Comparison of ENCODE assay signal across 13 mouse cellular contexts in the genomic region with DNA sequence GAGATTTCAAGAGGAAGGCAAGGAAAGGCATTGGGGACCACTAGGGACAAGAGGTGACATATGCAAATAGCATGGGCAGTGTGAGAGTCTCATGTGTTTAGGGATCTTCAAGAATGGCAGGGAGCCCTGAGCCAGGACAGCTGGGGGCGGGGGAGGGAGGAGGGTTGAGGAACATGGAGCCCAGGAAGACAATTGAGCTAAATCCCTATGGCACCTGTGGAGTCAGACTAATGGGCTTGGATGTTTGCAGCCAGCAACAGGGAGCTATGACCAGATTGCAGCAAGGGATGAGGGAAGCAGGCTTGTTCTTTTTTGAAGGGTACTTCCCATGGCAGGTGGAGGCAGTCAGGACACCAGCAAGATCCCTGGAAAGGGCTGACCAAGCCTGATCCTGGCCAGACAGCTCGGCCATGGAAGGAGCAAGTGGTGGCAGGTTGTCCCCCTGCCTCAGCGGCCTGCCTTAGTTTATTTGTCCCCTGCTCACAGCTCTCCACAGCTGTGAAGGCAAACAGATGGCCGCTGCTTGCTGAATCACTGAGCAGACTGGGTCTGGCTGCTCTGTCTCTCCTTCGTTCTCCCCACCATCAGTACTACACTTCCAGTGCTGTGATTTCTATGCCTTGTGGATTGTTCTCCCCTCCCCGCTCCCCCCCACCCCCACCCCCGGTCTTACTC.
A peak's percentile ranks its signal among the peaks of the same experiment; 100 is the strongest.
DNase-seq lines count a peak whose midpoint lies in the region; ATAC-seq and TF ChIP-seq lines count a peak whose summit lies in the region.
"Had no signal": no experiment of that assay in that cellular context is flagged by ENCODE, and none has a peak within 500 bp of the region (broad histone marks: within the 10 kb centered on the region; RNA-seq: fewer than 3 reads in every experiment).

No protein-coding gene starts in this region.

- dilution Hi-C loops in CH12.LX (cut with MboI; ENCODE audit: extremely low pct_ligation_motif_present, extremely low pct_unique_long_range_greater_than_20kb, low sequenced_read_pairs), result no loop called here

- H3K9ac ChIP-seq in CH12.LX (ENCODE audit: insufficient read depth, low read depth) (no peak overlapping the region), MEL (ENCODE audit: control insufficient read depth, low read depth, low read length, poor library complexity, severe bottlenecking) (no peak overlapping the region)
- H3K9ac ChIP-seq in forebrain, embryonic 16.5 days (replicated peaks; ENCODE audit: low read depth, low read length), result no peak overlapping the region
- H3K9ac ChIP-seq in midbrain, embryonic 12.5 days (replicated peaks), result no peak overlapping the region
- H3K9ac ChIP-seq: liver, embryonic 15.5 days had no signal

- TF ChIP-seq CTCF in CH12.LX (conservative IDR thresholded peaks at IDR 0.05 in 1 of 2, IDR thresholded peaks at IDR 0.05 in 1 of 2; ENCODE audit: low read depth in 2 of 2, low read length in 2 of 2) (no peak), MEL (IDR thresholded peaks at IDR 0.05 in 2 of 3, conservative IDR thresholded peaks at IDR 0.05 in 1 of 3; ENCODE audit: control insufficient read depth in 1 of 3, insufficient read depth in 1 of 3, low read depth in 2 of 3, low read length in 3 of 3, poor library complexity in 1 of 3, severe bottlenecking in 1 of 3) (no peak)

- no peak overlapping the region for H3K4me3 ChIP-seq in CH12.LX (replicated peaks in 1 of 3; ENCODE audit: low read depth in 2 of 3, low read length in 2 of 3, poor library complexity in 1 of 3)
- no peak overlapping the region for H3K4me3 ChIP-seq in MEL (ENCODE audit: control insufficient read depth in 1 of 2, insufficient read depth in 1 of 2, low read depth in 2 of 2, low read length in 2 of 2)
- H3K4me3 ChIP-seq in forebrain, embryonic 16.5 days (replicated peaks; ENCODE audit: low read length), result no peak overlapping the region
- no peak overlapping the region for H3K4me3 ChIP-seq in midbrain, embryonic 12.5 days
- H3K4me3 ChIP-seq: liver, embryonic 15.5 days had no signal

- H3K9me3 ChIP-seq in CH12.LX (replicated peaks; ENCODE audit: low read length) (no peaks in the 10 kb centered on the region), MEL (replicated peaks; ENCODE audit: insufficient read depth, low read length) (no peaks in the 10 kb centered on the region)
- H3K9me3 ChIP-seq in forebrain, embryonic 16.5 days (ENCODE audit: control insufficient read depth, low read length), result no peaks in the 10 kb centered on the region
- H3K9me3 ChIP-seq in midbrain, embryonic 12.5 days, result no peaks in the 10 kb centered on the region
- H3K9me3 ChIP-seq: liver, embryonic 15.5 days had no signal

- no peak for TF ChIP-seq POLR2A in CH12.LX (IDR thresholded peaks at IDR 0.05; ENCODE audit: low read depth, low read length)
- no peak; a peak in 1 of 4 replicates for TF ChIP-seq POLR2A in MEL (IDR thresholded peaks at IDR 0.05; ENCODE audit: control insufficient read depth in 1 of 2, insufficient read depth in 1 of 2, low read depth in 1 of 2, low read length in 2 of 2, poor library complexity in 1 of 2)

- H3K27ac ChIP-seq in CH12.LX (ENCODE audit: insufficient read depth, low read depth) (no peak overlapping the region), MEL (ENCODE audit: control insufficient read depth, low read depth, low read length) (peak overlapping the region; percentile 10)
- H3K27ac ChIP-seq in forebrain, embryonic 16.5 days (ENCODE audit: low read length), result no peak overlapping the region
- H3K27ac ChIP-seq in midbrain, embryonic 12.5 days (replicated peaks), result peak overlapping the region; percentile 25; the same call in 1 of the 2 replicates
- H3K27ac ChIP-seq: liver, embryonic 15.5 days had no signal

- H3K4me1 ChIP-seq in CH12.LX (ENCODE audit: control insufficient read depth in 1 of 2, insufficient read depth in 2 of 2), result peaks cover 2 to 23% of the 10 kb centered on the region in 2 experiments
- H3K4me1 ChIP-seq in MEL (ENCODE audit: control insufficient read depth in 1 of 2, insufficient read depth in 2 of 2, low read length in 2 of 2), result peaks cover 19 to 52% of the 10 kb centered on the region in 2 experiments
- H3K4me1 ChIP-seq in forebrain, embryonic 16.5 days (replicated peaks; ENCODE audit: control insufficient read depth, insufficient read depth, low read length), result peaks cover 15% of the 10 kb centered on the region; the same call in 1 of the 2 replicates
- peaks cover 24% of the 10 kb centered on the region for H3K4me1 ChIP-seq in midbrain, embryonic 12.5 days

- no peaks in the 10 kb centered on the region for H3K36me3 ChIP-seq in CH12.LX (replicated peaks in 1 of 2; ENCODE audit: control insufficient read depth in 1 of 2, insufficient read depth in 1 of 2, low read length in 1 of 2)
- H3K36me3 ChIP-seq in MEL (ENCODE audit: control insufficient read depth in 1 of 2, insufficient read depth in 2 of 2, low read length in 2 of 2), result peaks cover 27 to 64% of the 10 kb centered on the region in 2 experiments
- no peaks in the 10 kb centered on the region for H3K36me3 ChIP-seq in forebrain, embryonic 16.5 days (ENCODE audit: control insufficient read depth, insufficient read depth)
- H3K36me3 ChIP-seq in midbrain, embryonic 12.5 days, result no peaks in the 10 kb centered on the region
- H3K36me3 ChIP-seq: G1E; liver, embryonic 15.5 days had no signal

- TF ChIP-seq EP300 in CH12.LX (IDR thresholded peaks at IDR 0.05; ENCODE audit: low read length), result no peak
- no peak for TF ChIP-seq EP300 in MEL (IDR thresholded peaks at IDR 0.05; ENCODE audit: low read depth in 1 of 2, low read length in 2 of 2)

- WGBS in forebrain, embryonic 16.5 days, result 20% methylated on average over 7 of the region's 7 CpGs
- 27% methylated on average over 7 of the region's 7 CpGs for WGBS in midbrain, embryonic 12.5 days

- H3K27me3 ChIP-seq in CH12.LX (replicated peaks), result peaks cover 75% of the 10 kb centered on the region
- no peaks in the 10 kb centered on the region for H3K27me3 ChIP-seq in MEL (ENCODE audit: control insufficient read depth in 1 of 2, insufficient read depth in 2 of 2, low read length in 2 of 2)
- no peaks in the 10 kb centered on the region for H3K27me3 ChIP-seq in forebrain, embryonic 16.5 days (replicated peaks; ENCODE audit: control insufficient read depth, insufficient read depth, low read length)
- H3K27me3 ChIP-seq in midbrain, embryonic 12.5 days, result peaks cover 3% of the 10 kb centered on the region; the same call in 1 of the 2 replicates
- H3K27me3 ChIP-seq: liver, embryonic 15.5 days had no signal

- no peaks in the 10 kb centered on the region for H3K79me2 ChIP-seq in CH12.LX (replicated peaks; ENCODE audit: control insufficient read depth, extremely low read depth, insufficient read depth, poor library complexity, severe bottlenecking)
- H3K79me2 ChIP-seq in MEL (ENCODE audit: control insufficient read depth, insufficient read depth, low read length, poor library complexity), result peaks cover 32% of the 10 kb centered on the region

- DNase-seq in CH12.LX (ENCODE audit: extremely low read depth) (peak; percentile 8), MEL (ENCODE audit: low read depth, low spot score) (no peak)
- DNase-seq in testis, postnatal 10 days (ENCODE audit: low spot score), result no peak
- no peak for DNase-seq in spleen, postnatal 4 days (ENCODE audit: low spot score in 2 of 2)
- DNase-seq: adrenal gland, adult 2 months; cerebellum, adult 2 months; gastrocnemius, postnatal 25 days; heart, postnatal 10 days had no signal

- no peak for TF ChIP-seq RAD21 in CH12.LX (IDR thresholded peaks at IDR 0.05; ENCODE audit: low read depth, low read length)
- TF ChIP-seq RAD21 in MEL (IDR thresholded peaks at IDR 0.05; ENCODE audit: low read depth, low read length), result no peak

- H3K4me2 ChIP-seq in CH12.LX (ENCODE audit: insufficient read depth, low read depth, poor library complexity, severe bottlenecking), result no peak overlapping the region
- H3K4me2 ChIP-seq in forebrain, embryonic 16.5 days (ENCODE audit: low read length), result no peak overlapping the region
- peak overlapping the region; percentile 15; the same call in 1 of the 2 replicates for H3K4me2 ChIP-seq in midbrain, embryonic 12.5 days (replicated peaks)
- H3K4me2 ChIP-seq: liver, embryonic 15.5 days had no signal

- ATAC-seq in forebrain, embryonic 16.5 days, result peak; percentile 77
- peak; percentile 54 for ATAC-seq in midbrain, embryonic 12.5 days (ENCODE audit: low FRiP score, low read depth)
- ATAC-seq in megakaryocyte, adult 5-6 weeks (ENCODE audit: poor library complexity, severe bottlenecking), result no peak

- in situ Hi-C loops in CH12.LX (cut with MboI; ENCODE audit: low pct_ligation_motif_present, low pct_unique_long_range_greater_than_20kb, low sequenced_read_pairs), result no loop called here

TF ChIP-seq in CH12.LX, 34 proteins besides CTCF, POLR2A, EP300 and RAD21 (continues in another document):
- TF ChIP-seq ZC3H11A (IDR thresholded peaks at IDR 0.05; ENCODE audit: low read depth, low read length) (no peak), JUN (IDR thresholded peaks at IDR 0.05; ENCODE audit: insufficient read depth, low read depth, low read length) (no peak), BHLHE40 (IDR thresholded peaks at IDR 0.05; ENCODE audit: low read depth, low read length) (no peak), HCFC1 (IDR thresholded peaks at IDR 0.05; ENCODE audit: low read depth, low read length) (no peak), MXI1 (IDR thresholded peaks at IDR 0.05; ENCODE audit: low read depth, low read length) (no peak), KAT2A (IDR thresholded peaks at IDR 0.05; ENCODE audit: insufficient replicate concordance, low read length) (no peak), GABPA (IDR thresholded peaks at IDR 0.05; ENCODE audit: insufficient replicate concordance, low read depth, low read length) (no peak), CHD1 (IDR thresholded peaks at IDR 0.05; ENCODE audit: low read depth, low read length) (no peak), TCF12 (IDR thresholded peaks at IDR 0.05; ENCODE audit: low read depth, low read length) (no peak), ELF1 (IDR thresholded peaks at IDR 0.05; ENCODE audit: low read depth, low read length) (no peak)

TF ChIP-seq in MEL, 35 proteins besides CTCF, POLR2A, EP300 and RAD21:
- no peak for TF ChIP-seq JUND (IDR thresholded peaks at IDR 0.05; ENCODE audit: low read depth, low read length)

Comparison
In these comparisons a context has a peak if more than half of its experiments do, and no peak if none do; other contexts are left out.
1. H3K27ac ChIP-seq: peak in MEL (single experiment) and midbrain, embryonic 12.5 days (single experiment); none in CH12.LX (single experiment) and forebrain, embryonic 16.5 days (single experiment).